Mouse (Mus musculus): Measurements from ENCODE around the gene Map2k7.

Map2k7 gene

DNA sequence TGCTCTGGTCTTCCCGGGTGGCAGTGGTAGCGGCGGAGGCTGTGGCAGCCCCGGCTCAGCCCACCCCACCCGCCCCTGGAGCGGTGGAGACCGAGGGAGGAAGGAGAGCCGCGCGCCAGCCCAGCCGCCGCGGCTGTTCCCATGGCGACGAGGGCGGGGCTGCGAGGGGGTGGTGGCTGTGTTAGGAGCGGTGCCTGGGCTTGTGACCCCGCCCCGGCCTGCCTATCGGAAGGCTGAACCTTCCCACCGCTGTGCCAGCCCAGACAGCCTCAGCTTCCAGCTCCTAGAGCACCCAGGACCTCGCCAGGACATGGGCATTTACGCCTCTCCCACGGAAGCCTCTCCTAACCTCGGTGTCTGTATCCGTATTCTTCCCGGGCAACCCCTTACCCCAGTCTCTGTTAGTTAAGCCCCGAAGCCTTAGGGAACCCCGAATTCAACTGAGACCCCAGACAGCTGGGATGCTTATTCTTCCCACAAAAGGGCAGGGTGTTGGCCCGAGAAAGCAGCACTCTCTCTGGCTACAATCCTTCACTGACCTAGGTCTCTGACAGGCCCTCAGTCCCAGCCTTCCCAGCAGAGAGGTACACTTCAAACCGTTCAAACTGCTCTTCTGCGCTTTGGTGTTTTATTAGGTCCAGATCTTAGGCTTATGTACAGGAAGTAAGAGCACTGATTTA is 20.7 kb downstream of the Map2k7 start, which contains the start of gene Ctxn1:
Gene Ctxn1, minus strand, starts transcription at position 150 of the 680 bp plus-strand sequence.
- DNase-seq, result peak; percentile 93

DNA sequence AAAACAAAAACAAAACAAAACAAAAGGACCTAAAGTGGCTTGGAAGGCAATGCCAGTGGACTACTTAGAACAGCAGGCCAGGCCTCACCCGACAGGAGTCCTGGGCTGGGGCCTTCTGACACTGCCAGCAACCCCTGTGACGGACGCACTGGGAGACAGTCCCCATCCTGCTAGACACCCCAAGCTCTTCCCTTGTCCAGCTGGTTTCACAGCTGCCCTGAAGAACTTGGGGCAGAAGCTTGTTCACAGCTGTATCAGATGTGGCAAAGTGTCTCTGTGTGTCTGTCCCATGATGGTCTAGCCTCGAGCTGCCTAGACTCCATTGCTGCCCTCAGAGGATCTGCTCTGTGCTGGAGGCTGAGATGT is 21.2 kb downstream of the Map2k7 start:
- no peak for DNase-seq

DNA sequence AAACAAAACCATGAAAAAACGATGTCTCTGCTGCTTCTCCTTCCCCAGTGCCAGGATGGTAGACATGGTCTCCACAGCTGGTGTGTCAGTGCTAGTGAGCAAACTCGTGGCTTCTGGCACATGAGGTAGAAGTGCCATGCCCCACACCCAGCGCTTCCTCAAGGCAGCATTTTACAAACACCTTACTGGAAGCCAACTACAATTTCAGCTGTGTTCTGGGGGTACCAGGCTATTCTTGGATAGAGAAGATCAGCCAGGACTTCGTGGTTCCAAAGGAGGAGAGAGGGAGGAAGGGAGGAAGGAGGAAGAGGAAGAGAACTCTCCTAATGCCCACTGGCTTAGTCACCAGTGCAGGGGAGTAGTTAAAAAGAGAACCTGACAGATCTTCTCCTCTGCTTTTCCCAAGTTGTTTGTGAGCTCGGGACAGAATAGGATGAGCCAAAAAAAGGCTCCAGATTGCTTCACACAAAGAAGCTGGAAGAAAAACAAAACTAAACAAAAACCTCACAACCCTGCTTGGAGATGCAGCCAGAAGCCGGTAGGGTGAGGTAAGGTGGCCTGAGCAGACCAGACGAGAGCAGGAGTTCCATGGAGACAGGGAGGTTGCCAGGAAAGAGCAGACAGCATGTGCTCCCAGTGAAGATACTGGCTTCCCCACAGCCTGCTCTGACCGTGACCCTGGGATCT is 24.7 kb downstream of the Map2k7 start:
- no peak for DNase-seq

DNA sequence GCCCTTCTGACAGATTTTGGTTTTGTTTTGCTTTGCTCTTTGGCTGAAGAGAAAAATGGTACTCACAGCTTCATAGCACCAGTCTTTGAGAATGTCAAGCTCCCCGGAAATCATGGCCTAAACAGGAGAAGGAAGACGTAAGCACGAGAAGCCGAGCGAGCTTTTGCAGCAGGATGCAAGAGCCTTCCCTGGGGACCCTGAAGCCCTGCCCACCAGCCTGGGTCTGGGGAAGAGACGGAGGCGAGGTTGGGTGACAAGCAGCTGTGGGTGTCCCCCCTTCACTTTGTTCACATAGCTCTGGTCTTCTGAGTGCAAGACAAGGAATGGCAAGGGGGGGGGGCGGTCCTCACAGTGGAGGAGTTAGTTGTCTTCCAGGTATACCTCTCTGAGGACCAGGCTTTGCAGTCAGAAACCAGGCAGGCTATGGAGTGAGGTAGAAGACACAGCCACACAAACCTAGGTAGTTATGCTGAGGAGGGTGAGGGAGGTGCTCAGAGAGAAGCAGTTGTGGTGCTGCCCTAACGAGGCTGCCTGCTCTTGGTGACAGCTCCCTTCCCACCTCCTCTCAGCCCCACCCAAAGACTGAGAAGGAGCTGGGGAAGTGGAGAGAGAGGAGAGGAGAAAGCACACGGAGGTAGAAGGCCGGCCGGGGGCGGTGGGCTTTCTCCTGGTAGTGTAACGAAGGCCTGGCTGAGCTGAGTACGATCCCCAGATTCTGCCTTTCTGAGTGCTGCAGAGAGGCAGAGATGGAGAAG is 26.8 kb downstream of the Map2k7 start:
- no peak for DNase-seq

DNA sequence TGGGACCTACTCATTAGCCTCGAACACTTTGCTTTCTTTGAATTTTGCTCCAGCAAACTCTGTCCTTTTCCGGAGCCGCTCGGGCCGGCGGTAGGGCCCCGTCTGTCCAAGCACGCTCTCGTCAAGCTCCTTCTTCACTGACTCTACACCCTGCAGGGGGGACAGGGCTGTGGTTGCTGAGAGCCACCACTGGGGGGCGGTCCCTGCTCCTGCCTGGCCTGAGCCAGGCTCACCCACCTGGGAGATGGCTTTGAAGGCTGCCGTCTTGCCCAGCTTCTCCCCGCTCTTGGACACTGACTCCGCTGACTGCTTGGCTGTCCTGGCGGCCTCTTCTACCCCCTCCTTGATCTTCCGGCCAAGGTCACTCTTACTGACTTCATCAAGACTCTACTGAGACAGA is 29.1 kb downstream of the Map2k7 start:
- no peak for DNase-seq

DNA sequence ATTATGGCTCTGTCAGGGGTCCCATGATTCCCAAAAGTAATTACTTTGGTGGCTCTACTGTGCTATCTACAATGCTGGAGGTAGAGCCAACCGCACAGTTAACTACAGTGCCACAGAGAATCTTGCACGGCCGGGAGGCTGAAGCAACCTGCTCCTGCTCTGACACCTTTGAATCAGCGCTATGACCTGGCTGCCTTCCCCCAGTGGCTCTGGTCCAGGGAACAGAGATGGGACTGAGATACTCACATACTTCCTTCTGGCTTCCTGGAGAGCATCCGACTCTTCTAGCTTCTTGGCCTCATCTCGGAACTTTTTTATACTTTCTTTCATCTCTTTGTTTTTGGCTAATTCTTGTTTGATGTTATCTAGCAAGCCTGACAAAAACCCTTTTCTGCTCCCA is 31.1 kb downstream of the Map2k7 start:
- no peak for DNase-seq

DNA sequence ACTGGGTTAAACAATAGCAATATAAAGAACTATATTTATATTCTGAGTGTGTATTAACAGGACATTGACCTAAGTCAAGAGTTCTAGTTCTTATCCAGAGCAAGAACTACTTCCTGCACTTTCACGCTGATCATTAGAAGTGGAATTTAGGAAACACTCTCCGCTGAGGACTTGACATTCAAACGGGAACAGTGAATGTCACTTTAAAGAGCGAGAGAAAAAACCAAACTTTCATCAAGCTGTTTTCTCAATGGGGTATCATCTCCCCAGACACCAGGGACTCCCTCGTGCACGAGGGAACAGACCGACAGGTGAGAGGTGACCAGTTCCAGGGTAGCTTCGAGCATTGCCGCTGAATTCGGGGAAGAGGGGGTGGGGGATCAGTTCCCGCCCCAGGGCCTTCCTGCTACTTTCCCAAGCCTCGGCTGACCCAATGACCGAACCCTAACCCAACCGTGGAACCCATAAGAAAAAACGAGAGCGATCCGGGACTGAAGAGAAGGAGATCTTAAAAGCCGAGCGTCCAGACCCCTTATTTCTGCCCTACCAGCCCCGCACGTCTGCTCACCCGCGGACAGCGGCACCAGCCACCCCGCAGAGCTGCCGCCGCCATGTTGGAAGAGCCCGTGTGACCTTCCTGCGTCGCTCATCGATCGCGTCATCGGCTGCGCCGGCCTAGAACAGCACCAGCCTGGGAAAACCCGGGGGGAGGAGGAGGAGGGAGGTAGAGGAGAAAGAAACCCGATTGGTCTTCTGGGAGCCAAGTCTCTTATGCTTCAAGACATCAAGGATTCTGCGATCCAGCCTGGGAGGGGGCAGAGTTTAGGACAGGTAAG is 37.0 kb downstream of the Map2k7 start, which contains the start of gene Timm44:
Gene Timm44, minus strand, starts transcription at position 639 of the 836 bp plus-strand sequence.
- DNase-seq, result peak; percentile 93

DNA sequence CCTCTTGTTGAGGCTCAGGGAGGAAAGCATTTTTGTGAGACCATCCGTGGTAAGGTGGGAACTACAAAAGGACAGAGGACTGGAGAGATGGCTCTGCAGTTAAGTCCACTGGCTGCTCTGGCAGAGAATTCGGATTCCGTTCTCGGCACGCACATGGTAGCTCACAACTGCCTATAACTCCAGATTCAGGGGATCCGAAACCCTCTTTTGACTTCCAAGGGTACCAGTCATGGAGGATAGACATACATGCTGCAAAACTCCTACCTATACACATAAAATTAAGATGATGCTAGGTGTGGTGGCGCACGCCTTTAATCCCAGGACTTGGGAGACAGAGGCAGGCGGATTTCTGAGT is 37.5 kb downstream of the Map2k7 start:
- no peak for DNase-seq

DNA sequence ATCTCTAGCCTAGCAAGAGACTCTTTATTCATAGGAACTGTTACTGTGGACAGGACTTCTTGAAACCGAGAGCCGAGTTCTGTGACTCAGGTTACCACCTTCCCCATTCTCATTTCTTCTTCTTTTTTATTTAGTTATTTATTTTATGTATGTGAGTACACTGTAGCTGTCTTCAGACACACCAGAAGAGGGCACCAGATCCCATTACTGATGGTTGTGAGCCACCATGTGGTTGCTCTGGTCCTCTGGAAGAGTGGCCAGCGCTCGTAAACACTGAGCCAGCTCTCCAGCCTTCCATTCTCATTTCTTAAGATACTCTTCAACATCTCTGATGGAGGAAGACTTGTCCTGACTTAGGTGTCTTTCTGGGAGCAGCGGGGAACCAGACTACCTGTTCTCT is 54.2 kb downstream of the Map2k7 start:
- no peak for DNase-seq
